Mouse (Mus musculus): Measurements from ENCODE around the gene Prlh.

The Prlh gene

DNA sequence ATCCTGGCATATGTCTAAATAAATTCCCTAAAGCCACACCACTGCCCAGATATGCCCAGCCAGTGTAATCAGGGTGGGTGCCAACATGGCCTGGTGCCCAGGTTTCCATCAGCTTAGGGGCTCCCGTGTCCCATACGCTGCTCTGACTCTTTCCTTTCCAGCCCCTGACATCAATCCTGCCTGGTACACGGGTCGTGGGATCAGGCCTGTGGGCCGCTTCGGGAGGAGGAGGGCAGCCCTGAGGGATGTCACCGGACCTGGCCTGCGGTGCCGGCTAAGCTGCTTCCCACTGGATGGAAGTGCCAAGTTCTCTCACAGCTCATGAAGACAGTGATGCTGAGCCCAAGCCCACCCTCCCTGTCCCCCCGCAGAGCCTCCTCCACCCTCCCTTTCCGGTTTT, 780 bp downstream of the Prlh start:
- DNase-seq (ENCODE audit: low spot score): no peak

GRCm38 (mm10) chr1:90956245-90957096, 3.6 kb downstream of the Prlh start:
- DNase-seq (ENCODE audit: low spot score): peak; percentile 78

DNA sequence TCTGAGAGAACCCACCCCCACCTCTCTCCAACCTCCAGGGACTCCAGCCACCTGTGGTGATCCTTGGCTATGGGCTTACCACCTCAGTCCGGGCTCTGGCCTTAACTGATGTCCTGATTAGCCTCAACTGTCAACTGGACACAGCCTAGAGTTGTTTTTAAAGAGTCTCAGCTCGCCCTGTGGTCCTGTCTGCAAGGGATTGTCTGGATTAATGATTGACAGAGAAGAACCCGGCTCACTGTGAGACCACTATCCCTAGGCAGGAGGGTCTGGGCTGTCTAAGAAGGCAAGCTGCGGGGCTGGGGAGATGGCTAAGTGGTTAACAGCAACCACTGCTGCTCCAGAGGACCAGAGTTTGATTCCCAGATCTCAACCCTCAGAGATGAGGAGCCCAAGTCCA, 9.6 kb downstream of the Prlh start:
- DNase-seq (ENCODE audit: low spot score): no peak

DNA sequence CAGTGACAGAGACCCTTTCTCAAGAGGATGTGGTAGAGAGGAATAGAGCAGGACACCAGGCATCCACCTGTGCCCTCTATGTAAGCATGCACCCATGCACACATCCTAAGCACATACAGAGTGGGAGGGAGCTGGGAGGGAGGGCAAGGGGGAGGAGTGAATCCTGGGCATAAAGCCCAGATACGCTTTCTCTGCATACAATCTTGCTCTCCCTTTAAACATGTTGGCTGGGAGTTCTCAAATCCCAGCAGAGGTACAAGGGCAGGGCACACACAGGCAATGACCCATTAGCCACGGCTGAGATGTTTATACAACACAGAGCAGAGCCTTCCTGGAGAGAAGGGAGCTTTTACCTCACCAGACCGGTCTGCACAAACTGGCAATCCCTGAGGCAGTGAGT, 10.1 kb downstream of the Prlh start:
- peak; percentile 39 for DNase-seq (ENCODE audit: low spot score)

- peak; percentile 61 for DNase-seq (ENCODE audit: low spot score)
Observed at GRCm38 (mm10) chr1:90967583-90967982, 14.7 kb downstream of the Prlh start.

DNA sequence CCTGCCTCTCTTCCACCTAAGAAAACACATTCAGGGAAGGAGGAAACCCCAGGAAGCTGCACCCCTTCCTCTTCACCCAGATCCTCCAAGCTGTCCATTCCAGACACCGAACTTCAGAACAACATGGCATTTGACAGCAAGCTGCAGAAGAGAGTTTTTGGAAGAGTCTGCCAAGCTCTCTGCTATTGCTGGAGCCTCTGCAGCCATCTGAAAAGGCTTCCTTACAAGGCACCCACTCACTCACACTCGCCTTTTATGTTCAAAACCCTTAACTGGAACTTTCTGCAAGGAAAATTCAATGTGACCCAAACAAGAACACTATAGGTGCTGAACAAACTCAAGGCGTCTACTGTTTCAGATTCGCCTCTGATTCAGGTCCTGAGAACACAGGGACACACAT, 15.7 kb downstream of the Prlh start:
- no peak for DNase-seq (ENCODE audit: low spot score)

DNA sequence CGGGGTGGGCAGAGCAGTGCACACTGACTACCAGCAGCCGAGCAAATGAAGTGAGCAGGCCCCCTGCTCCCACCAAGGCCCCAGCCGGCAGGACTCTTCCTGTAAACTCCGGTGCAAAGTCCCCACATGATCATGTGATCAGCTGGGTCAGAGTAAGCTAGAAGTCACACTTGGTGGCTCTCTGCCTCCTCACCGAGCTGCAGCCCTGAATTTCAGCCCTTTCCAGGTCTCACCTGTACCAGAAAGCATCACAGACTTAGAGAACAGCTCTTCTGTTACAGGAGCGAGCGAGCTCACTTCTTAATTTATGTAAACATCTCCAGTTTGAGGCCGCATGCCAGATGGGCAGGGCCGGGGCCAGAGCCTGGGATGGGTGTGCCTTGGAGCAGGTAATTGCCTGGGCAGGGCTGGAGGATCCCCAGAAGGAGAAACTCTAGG, 16.5 kb downstream of the Prlh start, which contains the start of gene Rab17:
Rab17 (minus strand) TSS at position 315 of the 438 bp plus-strand sequence.
- DNase-seq (ENCODE audit: low spot score): no peak

DNA sequence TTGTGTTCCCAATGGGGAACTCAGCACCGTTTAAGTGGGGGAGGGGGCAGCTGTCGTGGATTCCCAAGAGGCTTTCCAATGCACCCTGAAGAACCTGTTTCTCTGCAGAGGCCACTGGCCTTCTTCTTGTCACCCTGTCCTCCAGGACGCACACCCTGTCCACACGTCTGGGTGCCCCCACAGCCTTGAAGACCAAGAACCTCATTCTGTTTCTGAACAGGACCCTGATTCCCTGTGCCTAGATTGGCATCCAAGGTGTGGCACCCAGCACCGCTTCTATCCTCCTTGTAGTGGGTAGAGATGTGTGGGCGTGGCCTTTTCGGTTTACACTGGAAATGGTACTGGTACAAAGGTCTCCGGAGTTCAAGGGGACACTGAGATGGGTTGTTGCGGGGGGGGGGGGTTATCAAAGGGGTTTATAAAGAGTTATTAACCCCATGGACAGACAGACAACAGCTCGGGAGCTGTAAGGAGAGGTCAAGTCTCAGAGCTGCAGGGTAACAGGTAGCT, 17.0 kb downstream of the Prlh start:
- no peak for DNase-seq (ENCODE audit: low spot score)

DNA sequence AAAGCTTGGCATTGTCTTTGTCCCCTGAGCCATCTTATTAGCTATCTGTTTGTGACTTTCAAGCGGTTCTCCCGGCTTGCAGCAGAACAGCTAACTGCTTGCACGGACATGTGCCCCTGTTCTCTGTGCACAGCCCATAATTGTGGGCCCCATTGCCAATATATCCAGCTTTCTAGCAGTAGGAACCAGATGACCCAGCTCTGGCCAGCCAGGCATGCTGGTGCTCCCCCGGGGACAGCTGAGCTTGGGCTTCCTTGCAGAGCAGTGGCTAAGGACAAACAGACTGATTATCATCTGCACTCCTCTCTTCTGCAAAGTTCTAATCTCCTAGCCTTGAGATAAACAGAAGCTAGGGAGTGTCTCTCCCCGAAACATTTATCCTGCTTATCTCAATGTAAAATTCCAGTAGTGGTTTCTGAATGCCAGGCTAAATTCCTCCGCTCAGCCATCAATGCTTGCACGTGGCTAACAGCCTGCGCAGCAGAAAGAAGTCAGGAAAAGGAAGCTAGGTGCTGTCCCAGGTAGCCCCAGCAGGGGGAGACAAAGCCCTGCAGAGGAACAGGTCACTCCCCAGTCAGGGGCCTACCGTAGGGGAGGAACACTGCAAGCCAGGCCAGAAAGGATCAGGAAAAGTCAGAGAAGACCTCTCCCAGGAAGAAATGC, 20.1 kb downstream of the Prlh start:
- peak; percentile 93 for DNase-seq (ENCODE audit: low spot score)

- DNase-seq (ENCODE audit: low spot score): no peak
Observed at GRCm38 (mm10) chr1:90973574-90973911, 20.6 kb downstream of the Prlh start.

DNA sequence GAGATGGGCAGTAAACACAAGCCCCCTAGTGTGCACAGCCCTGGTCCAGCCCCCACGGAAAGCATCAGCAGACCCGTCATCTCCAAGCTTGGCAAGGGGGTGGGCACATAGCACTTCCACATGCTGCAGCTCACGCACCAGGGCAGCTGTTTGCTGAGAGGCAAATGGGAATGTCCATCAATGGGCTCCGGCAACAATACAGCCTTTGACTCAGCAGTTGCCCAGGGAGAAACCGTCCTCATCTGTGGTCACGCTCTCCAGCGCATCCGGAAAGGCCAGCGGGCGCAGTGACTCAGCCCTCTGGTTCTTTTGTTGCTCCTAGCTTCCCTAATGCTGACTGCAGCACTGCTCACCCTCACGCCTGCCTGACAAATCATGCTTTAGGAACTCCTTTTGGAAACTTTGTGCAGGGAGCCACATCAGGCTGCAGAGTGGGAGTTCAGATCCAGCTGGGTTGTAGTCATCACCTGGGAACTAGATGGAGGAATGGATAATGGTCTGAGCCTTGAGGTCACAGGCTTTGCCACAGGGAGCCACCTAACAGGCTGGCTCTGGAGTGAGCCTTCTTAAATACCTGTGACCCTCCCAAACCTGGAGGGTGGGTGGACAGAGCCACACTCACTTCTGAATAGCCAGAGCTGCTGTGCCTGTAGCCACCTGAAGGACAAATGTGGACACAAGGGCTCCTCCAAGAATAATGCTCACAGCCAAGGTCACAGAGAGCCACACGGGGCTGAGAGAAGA, 22.2 kb downstream of the Prlh start:
- DNase-seq (ENCODE audit: low spot score): peak; percentile 54

DNA sequence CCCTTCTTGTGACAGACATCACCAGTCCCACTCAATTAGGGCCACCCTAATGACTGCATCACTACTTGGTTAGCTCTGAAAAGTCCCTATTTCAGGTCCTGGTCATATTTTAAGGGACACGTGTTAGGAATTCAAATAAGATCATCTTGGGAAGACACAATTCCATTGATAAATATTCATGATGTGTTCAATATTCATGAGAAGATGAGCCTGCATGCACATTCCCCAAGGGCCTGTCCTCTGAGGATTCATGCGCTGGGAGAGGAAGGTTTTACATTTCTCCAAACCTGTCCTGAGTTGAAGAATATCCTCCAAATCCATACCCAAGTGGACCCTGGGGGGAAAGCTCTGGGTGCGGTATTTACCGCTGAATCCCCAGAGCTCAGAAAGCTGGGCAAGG, 23.1 kb downstream of the Prlh start:
- no peak for DNase-seq (ENCODE audit: low spot score)

DNA sequence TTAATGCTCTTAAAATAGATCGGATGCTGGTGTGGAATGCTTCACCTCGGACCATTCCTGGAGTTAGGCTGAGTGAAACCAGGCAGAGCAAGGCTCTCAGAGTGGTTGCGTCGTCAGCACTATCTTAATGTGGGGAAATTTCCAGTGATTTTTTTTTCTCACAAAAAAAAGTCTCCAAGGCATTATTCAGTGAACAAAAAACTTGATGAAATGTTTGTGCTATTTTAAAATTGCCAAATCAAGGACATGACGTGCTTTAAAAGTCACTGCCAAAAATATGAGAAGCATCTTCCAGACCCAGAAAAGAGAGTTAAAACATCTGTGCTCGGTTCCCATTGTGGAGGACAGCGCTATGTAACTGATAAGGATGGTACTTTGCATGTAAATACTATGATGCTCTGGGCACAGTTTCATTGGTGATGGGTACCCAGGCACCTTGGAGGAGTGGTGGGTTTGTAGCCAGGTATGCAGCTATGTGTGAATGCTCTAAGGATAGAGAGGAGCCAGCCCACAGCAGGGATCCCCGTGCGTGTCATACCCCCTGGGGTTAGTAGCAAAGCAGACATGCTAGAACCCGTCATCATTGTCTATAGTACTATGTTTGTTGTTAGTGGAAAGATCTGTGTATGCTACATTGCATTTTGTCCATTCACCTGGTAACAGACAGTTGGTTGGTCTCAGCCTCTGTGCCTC, 27.9 kb downstream of the Prlh start:
- DNase-seq (ENCODE audit: low spot score): peak; percentile 74

DNA sequence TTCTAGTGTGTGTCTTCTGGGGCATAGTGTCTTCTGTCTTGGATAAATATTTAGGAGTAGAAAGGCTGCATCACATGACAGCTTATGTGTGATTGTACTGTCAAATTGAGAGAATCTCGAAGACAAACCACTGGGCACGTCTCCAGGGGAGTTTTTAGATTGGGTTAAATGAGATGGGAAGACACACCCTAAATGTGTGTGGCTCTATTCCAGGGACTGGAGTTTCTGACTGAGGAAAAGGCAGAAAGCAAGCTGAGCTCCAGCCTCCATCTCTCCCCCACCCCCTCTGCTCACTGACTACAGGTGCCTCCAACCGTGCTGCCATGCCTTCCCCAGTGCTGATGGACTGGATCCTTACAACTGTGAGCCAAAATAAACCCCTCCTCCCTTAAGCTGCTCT, 28.4 kb downstream of the Prlh start:
- no peak for DNase-seq (ENCODE audit: low spot score)

- no peak for DNase-seq (ENCODE audit: low spot score)
Observed at GRCm38 (mm10) chr1:90995916-90996315, 43.0 kb downstream of the Prlh start.

GRCm38 (mm10) chr1:90997136-90997535, 44.2 kb downstream of the Prlh start:
- DNase-seq (ENCODE audit: low spot score): no peak

DNA sequence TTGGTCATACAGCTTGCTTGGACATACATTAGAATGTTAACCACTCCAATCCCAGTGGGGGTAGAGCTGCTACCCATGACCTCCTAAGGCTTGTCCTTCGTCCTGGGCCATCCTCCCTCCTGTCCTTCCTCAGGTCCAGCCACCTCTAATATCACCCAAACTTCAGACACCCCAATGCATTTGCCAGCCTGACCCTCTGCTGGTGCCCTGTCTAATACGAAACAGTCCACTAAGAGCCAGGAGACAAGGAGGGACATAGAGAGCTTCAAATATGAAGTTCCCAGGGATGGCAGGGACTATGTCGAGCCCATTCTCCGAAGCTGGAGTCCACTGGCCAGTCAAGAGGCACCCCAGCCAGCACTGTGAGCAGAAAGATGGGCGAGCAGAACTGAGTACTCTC, 44.7 kb downstream of the Prlh start:
- DNase-seq (ENCODE audit: low spot score): no peak

GRCm38 (mm10) chr1:90998268-90998890, 45.5 kb downstream of the Prlh start, which contains the start of gene Lrrfip1:
Gene Lrrfip1, plus strand, starts transcription at chr1:90998737.
- DNase-seq (ENCODE audit: low spot score): peak; percentile 33

- peak; percentile 45 for DNase-seq (ENCODE audit: low spot score)
Observed at GRCm38 (mm10) chr1:90998891-90999611, 46.1 kb downstream of the Prlh start.

- no peak for DNase-seq (ENCODE audit: low spot score)
Observed at GRCm38 (mm10) chr1:90999911-91000601, 47.1 kb downstream of the Prlh start.
